ENCODE assay signal across 9 mouse cellular contexts in the genomic region with DNA sequence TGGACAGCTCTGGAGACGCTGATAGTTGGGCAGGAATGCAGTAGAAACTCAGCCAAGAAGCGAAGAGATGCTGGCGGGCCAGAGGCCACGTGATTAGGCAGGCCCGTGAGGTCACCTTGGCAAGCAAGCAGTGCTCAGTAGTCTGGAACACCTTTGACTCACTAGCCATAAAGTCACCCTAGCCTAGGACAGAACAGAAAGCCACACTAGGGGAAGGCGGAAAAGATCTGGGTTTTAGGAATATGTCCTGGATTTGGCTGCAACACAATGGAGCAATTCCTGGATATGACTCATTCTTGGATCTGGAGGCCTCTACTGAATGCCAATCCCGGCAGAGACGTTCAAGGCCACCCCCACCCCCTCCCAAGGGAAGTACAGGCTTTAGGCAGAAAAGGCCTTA. TPM values are rescaled to one million over a fixed set of nuclear protein-coding genes. Genes with fewer than 3 reads are reported as not detected.
DNase-seq lines count a peak whose midpoint lies in the region; ATAC-seq lines count a peak whose summit lies in the region.
"Had no signal": no experiment of that assay in that cellular context is flagged by ENCODE, and none has a peak within 500 bp of the region (broad histone marks: within the 10 kb centered on the region; RNA-seq: fewer than 3 reads in every experiment).

No protein-coding gene starts in this region.

- WGBS in hindbrain, embryonic 13.5 days: 87% methylated on average over 8 of the region's 8 CpGs

- H3K4me2 ChIP-seq in hindbrain, embryonic 13.5 days: no peak overlapping the region
- H3K4me2 ChIP-seq: limb, embryonic 13.5 days had no signal

- no peaks in the 10 kb centered on the region for H3K9me3 ChIP-seq in hindbrain, embryonic 13.5 days

- DNase-seq in ES-CJ7 (ENCODE audit: low read depth, low spot score): peak; percentile 61
- DNase-seq in adrenal gland, adult 8-10 months: peak; percentile 72
- peak; percentile 14 for DNase-seq in gonadal fat pad, adult 2 months (ENCODE audit: low read depth)
- peak; percentile 60 for DNase-seq in kidney, postnatal 10 days
- DNase-seq in retina, embryonic 14.5 days (ENCODE audit: low spot score): no peak
- no peak for DNase-seq in spleen, adult 18-20 months
- no peak for DNase-seq in frontal cortex, adult 2 months (ENCODE audit: extremely low spot score in 1 of 2, low spot score in 1 of 2)

- no peak overlapping the region for H3K4me3 ChIP-seq in hindbrain, embryonic 13.5 days
- H3K4me3 ChIP-seq: limb, embryonic 13.5 days had no signal

- no peak overlapping the region for H3K9ac ChIP-seq in hindbrain, embryonic 13.5 days
- H3K9ac ChIP-seq: limb, embryonic 13.5 days had no signal

- peaks cover 17% of the 10 kb centered on the region for H3K4me1 ChIP-seq in hindbrain, embryonic 13.5 days (replicated peaks)

- no peak for ATAC-seq in hindbrain, embryonic 13.5 days (ENCODE audit: low FRiP score)

- no peaks in the 10 kb centered on the region for H3K36me3 ChIP-seq in hindbrain, embryonic 13.5 days
- H3K36me3 ChIP-seq: limb, embryonic 13.5 days had no signal

- H3K27ac ChIP-seq in hindbrain, embryonic 13.5 days: no peak overlapping the region
- H3K27ac ChIP-seq: limb, embryonic 13.5 days had no signal

- 0 out of 2 replicates have a peak, but pooled peaks cover 3% of the 10 kb centered on the region for H3K27me3 ChIP-seq in hindbrain, embryonic 13.5 days
- H3K27me3 ChIP-seq: limb, embryonic 13.5 days had no signal

RNA-seq across cellular contexts. Expression of a gene that starts 3.4 kb away (rescaled TPM):
- total RNA-seq in adrenal gland, adult 8-10 months (2022): 10 to 100 TPM; 16.9 to 32.5 (median 21.6) TPM
- polyA plus RNA-seq in gonadal fat pad, adult 2 months (2012; rRNA removed): 31.6 and 36.6 TPM in 2 replicates
- polyA plus RNA-seq in hindbrain, embryonic 13.5 days (2015; fragmentation: Nextera tagmentation; extraction: Ambion mirVana): 19.7 and 21.2 TPM in 2 replicates
- 29.6 and 34.9 TPM in 2 replicates for polyA plus RNA-seq in frontal cortex, adult 2 months (2012; rRNA removed)

RNA-seq across cellular contexts. Expression of a gene that starts 18.8 kb away (rescaled TPM):
- total RNA-seq in adrenal gland, adult 8-10 months (2022): 10 to 100 TPM; 29.1 to 61.2 (median 42.8) TPM
- 20.4 and 20.7 TPM in 2 replicates for polyA plus RNA-seq in gonadal fat pad, adult 2 months (2012; rRNA removed)
- 11.0 and 12.1 TPM in 2 replicates for polyA plus RNA-seq in hindbrain, embryonic 13.5 days (2015; fragmentation: Nextera tagmentation; extraction: Ambion mirVana)
- polyA plus RNA-seq in frontal cortex, adult 2 months (2012; rRNA removed): 76.4 and 84.0 TPM in 2 replicates

RNA-seq across cellular contexts. Expression of a gene that starts 26.9 kb away (rescaled TPM):
- 10 to 100 TPM; 14.3 to 19.0 (median 15.0) TPM for total RNA-seq in adrenal gland, adult 8-10 months (2022)
- 0.20 and 0.30 TPM in 2 replicates for polyA plus RNA-seq in gonadal fat pad, adult 2 months (2012; rRNA removed)
- polyA plus RNA-seq in hindbrain, embryonic 13.5 days (2015; fragmentation: Nextera tagmentation; extraction: Ambion mirVana): 74.0 and 80.1 TPM in 2 replicates
- 123 and 134 TPM in 2 replicates for polyA plus RNA-seq in frontal cortex, adult 2 months (2012; rRNA removed)

RNA-seq across cellular contexts. Expression of a gene that starts 50.9 kb away (rescaled TPM):
- total RNA-seq in adrenal gland, adult 8-10 months (2022): 10 to 100 TPM; 47.0 to 76.2 (median 66.7) TPM
- polyA plus RNA-seq in gonadal fat pad, adult 2 months (2012; rRNA removed): 47.6 and 51.2 TPM in 2 replicates
- 92.7 and 98.4 TPM in 2 replicates for polyA plus RNA-seq in hindbrain, embryonic 13.5 days (2015; fragmentation: Nextera tagmentation; extraction: Ambion mirVana)
- 66.1 and 70.7 TPM in 2 replicates for polyA plus RNA-seq in frontal cortex, adult 2 months (2012; rRNA removed)

RNA-seq across cellular contexts. Expression of a gene that starts 51.1 kb away (rescaled TPM):
- total RNA-seq in adrenal gland, adult 8-10 months (2022): 1 to 10 TPM in 2 of 4 experiments, not detected in 2; 1.2 to 1.5 TPM
- polyA plus RNA-seq in gonadal fat pad, adult 2 months (2012; rRNA removed): 0.32 and 0.33 TPM in 2 replicates
- polyA plus RNA-seq in hindbrain, embryonic 13.5 days (2015; fragmentation: Nextera tagmentation; extraction: Ambion mirVana): not detected in 2 replicates
- polyA plus RNA-seq in frontal cortex, adult 2 months (2012; rRNA removed): 0.08 and 0.28 TPM in 2 replicates
- polyA plus RNA-seq: limb, embryonic 13.5 days had no signal

Comparison
In these comparisons a context has a peak if more than half of its experiments do, and no peak if none do; other contexts are left out.
1. DNase-seq: peak in ES-CJ7 (single experiment), adrenal gland, adult 8-10 months (single experiment), gonadal fat pad, adult 2 months (single experiment) and kidney, postnatal 10 days (single experiment); none in retina, embryonic 14.5 days (single experiment), spleen, adult 18-20 months (0 of 2) and frontal cortex, adult 2 months (0 of 2).
2. RNA of a gene that starts 26.9 kb away (polyA plus RNA-seq): 123 to 134 TPM in frontal cortex, adult 2 months and 74.0 to 80.1 TPM in hindbrain, embryonic 13.5 days; 0.20 to 0.30 TPM in gonadal fat pad, adult 2 months; every median in the first group is over 10 times any median in the second.